Mouse (Mus musculus): ENCODE results near the gene Gm21860.
"Not testable (repeated sequence)": the region's sequence is repeated elsewhere in the genome, so short reads cannot be mapped to it uniquely, and the experiment has no call there.

DNA sequence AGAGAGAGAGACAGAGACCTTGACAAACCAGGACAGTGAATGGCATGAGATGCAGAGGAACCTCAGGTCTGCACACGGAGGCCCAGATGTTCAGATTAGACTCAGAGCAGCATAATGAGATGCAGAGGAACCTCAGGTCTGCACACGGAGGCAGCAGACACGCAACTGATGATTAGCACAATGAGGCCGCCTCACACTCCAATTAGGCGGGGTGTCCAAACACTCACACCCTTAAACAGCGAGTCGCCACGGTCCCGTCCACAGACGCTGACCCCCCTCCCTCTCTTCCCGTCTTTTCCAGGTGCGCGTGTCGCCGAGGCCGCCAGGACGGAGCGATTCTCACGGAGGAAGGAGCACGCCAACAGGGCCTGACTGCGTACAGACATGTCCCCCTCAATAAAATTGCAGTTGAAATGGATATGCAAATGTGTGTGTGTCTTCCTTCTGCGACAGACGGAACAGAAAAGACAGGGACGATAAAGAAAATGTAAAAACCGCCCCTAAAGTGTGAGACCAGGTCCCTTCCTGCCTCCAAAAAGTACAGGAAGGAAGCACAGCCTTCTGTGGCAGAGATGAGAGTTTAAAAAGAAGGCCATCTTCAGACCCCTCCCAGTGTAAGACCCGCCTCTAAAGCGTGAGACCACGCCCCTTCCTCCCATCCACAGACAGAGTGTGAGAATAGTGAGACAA, 15.6 kb downstream of the Gm21860 start:
- not testable (repeated sequence) for TF ChIP-seq GATA1 (IDR thresholded peaks at IDR 0.05; ENCODE audit: borderline replicate concordance, low read length); FLI1 (IDR thresholded peaks at IDR 0.05; ENCODE audit: low read length)

Measured in megakaryocyte, embryonic 14.5 days (primary cell).